Mouse (Mus musculus): ENCODE data around the gene Gpr61.

- TF ChIP-seq CTCF (IDR thresholded peaks at IDR 0.05) (no peak), EP300 (IDR thresholded peaks at IDR 0.05) (no peak)
These were observed 39.0 kb upstream of the Gpr61 start for GRCm38 (mm10) chr3:108193686-108194085.
